Mouse (Mus musculus) left cerebral cortex, postnatal 25 days (tissue): ENCODE measurements at regions not wholly inside any gene's neighbourhood (a gene's known extent, or its start where the extent isn't known, plus 50 kb on each side); places are given as distances from the start of the nearest gene placed in this dataset.
"Not testable (repeated sequence)": the region's sequence is repeated elsewhere in the genome, so short reads cannot be mapped to it uniquely, and the experiment has no call there.

Experiments used
- DNase-seq, 2 experiments: peaks; one replicate each; pipeline ENCODE4 v3.0.0; 2022; ENCODE audit warnings: low spot score in 2 of 2, mixed read lengths in 1 of 2
- intact Hi-C: fragments of 180-260 bp; cut with DNase I; formaldehyde crosslinking; loops from one replicate; pipeline ENCODE4 v1.15.1; 2025

- intact Hi-C loops, result no loop called here
- no peak for DNase-seq
These were observed 64.1 kb downstream of the 9530068E07Rik start for GRCm38 (mm10) chr11:52460190-52460780.

GRCm38 (mm10) chr11:52471128-52471527, 74.9 kb downstream of the 9530068E07Rik start:
- intact Hi-C loops, result loop anchor here (10.0 kb wide), 1 partner anchor 276 kb away; no protein-coding TSS in a partner anchor

GRCm38 (mm10) chr11:52480111-52480510, 83.9 kb downstream of the 9530068E07Rik start:
- DNase-seq, intact Hi-C loops: not testable (repeated sequence)

More at GRCm38 (mm10) chr11:52471128-52471527, 74.9 kb downstream of the 9530068E07Rik start:
- DNase-seq, result not testable (repeated sequence)

- intact Hi-C loops, DNase-seq: not testable (repeated sequence)
These were observed 84.5 kb downstream of the 9530068E07Rik start for GRCm38 (mm10) chr11:52480694-52481093.

GRCm38 (mm10) chr11:52483534-52483933, 87.3 kb downstream of the 9530068E07Rik start:
- intact Hi-C loops, DNase-seq: not testable (repeated sequence)

- peak in 1 of 2 experiments; percentile 13 for DNase-seq
- intact Hi-C loops, result not testable (repeated sequence)
These were observed 92.3 kb downstream of the 9530068E07Rik start for GRCm38 (mm10) chr11:52488538-52488937.

- no peak for DNase-seq
- intact Hi-C loops, result no loop called here
These were observed 97.1 kb downstream of the 9530068E07Rik start for GRCm38 (mm10) chr11:52493336-52493735.

GRCm38 (mm10) chr11:52496908-52497307, 100.7 kb downstream of the 9530068E07Rik start:
- DNase-seq, result no peak
- intact Hi-C loops, result no loop called here

- DNase-seq, result no peak
- intact Hi-C loops, result no loop called here
These were observed 106.6 kb downstream of the 9530068E07Rik start for GRCm38 (mm10) chr11:52502759-52503365.

- intact Hi-C loops, result no loop called here
These were observed 115.6 kb downstream of the 9530068E07Rik start for GRCm38 (mm10) chr11:52511831-52512297.

GRCm38 (mm10) chr11:52517330-52517729, 121.1 kb downstream of the 9530068E07Rik start:
- DNase-seq, result no peak
- intact Hi-C loops, result no loop called here

More at GRCm38 (mm10) chr11:52511831-52512297, 115.6 kb downstream of the 9530068E07Rik start:
- DNase-seq, result no peak

GRCm38 (mm10) chr11:52519877-52520276, 123.6 kb downstream of the 9530068E07Rik start:
- no peak for DNase-seq
- intact Hi-C loops, result loop anchor here (5.0 to 10.0 kb wide), 3 partner anchors 247 to 735 kb away; no protein-coding TSS in a partner anchor

- intact Hi-C loops, result loop anchor here (5.0 to 10.0 kb wide), 3 partner anchors 245 to 733 kb away; no protein-coding TSS in a partner anchor
These were observed 125.7 kb downstream of the 9530068E07Rik start for GRCm38 (mm10) chr11:52521879-52522278.

GRCm38 (mm10) chr11:52522384-52522783, 126.2 kb downstream of the 9530068E07Rik start:
- no peak for DNase-seq
- intact Hi-C loops, result loop anchor here (5.0 to 10.0 kb wide), 3 partner anchors 245 to 732 kb away; no protein-coding TSS in a partner anchor

More at GRCm38 (mm10) chr11:52521879-52522278, 125.7 kb downstream of the 9530068E07Rik start:
- peak; percentile 68 to 82 for DNase-seq

GRCm38 (mm10) chr11:52523191-52523590, 127.0 kb downstream of the 9530068E07Rik start:
- intact Hi-C loops, result loop anchor here (5.0 to 10.0 kb wide), 3 partner anchors 244 to 732 kb away; no protein-coding TSS in a partner anchor
- no peak for DNase-seq

- intact Hi-C loops, result loop anchor here (5.0 to 10.0 kb wide), 3 partner anchors 244 to 731 kb away; no protein-coding TSS in a partner anchor
- DNase-seq, result no peak
These were observed 127.4 kb downstream of the 9530068E07Rik start for GRCm38 (mm10) chr11:52523671-52524070.

- intact Hi-C loops, result loop anchor here (10.0 kb wide), 1 partner anchor 729 kb away; no protein-coding TSS in a partner anchor
- DNase-seq, result peak in 1 of 2 experiments; percentile 64
These were observed 129.2 kb downstream of the 9530068E07Rik start for GRCm38 (mm10) chr11:52525446-52525845.

GRCm38 (mm10) chr11:52526306-52526705, 130.1 kb downstream of the 9530068E07Rik start:
- intact Hi-C loops, result loop anchor here (10.0 kb wide), 1 partner anchor 728 kb away; no protein-coding TSS in a partner anchor
- no peak for DNase-seq

- intact Hi-C loops, result loop anchor here (10.0 kb wide), 1 partner anchor 351 kb away; no protein-coding TSS in a partner anchor
- no peak for DNase-seq
These were observed 137.2 kb downstream of the 9530068E07Rik start for GRCm38 (mm10) chr11:52533379-52533778.

GRCm38 (mm10) chr11:52534586-52534985, 138.4 kb downstream of the 9530068E07Rik start:
- intact Hi-C loops, result loop anchor here (10.0 kb wide), 1 partner anchor 350 kb away; no protein-coding TSS in a partner anchor
- DNase-seq, result peak in 1 of 2 experiments; percentile 59
